Mouse (Mus musculus): ENCODE results near the gene Arl3. TPM values are rescaled to one million over a fixed set of nuclear protein-coding genes. Genes with fewer than 3 reads are reported as not detected.

Gene Arl3
- polyA plus RNA-seq, 1 experiment = 6.8 TPM

GRCm38 (mm10) chr19:46619001-46619400 is 46.0 kb upstream of the Arl3 start:
- Histone ChIP-seq H3K27me3 (ENCODE audit: control insufficient read depth, insufficient read depth, low read length) (no peaks in the 10 kb centered on the region), H3K36me3 (ENCODE audit: control insufficient read depth, insufficient read depth, low read length) (no peaks in the 10 kb centered on the region; the same call in none of the 2 replicates), H3K4me3 (ENCODE audit: extremely low read depth, insufficient read depth, insufficient read length) (no peak overlapping the region), H3K4me1 (ENCODE audit: control insufficient read depth, insufficient read depth, insufficient read length) (peaks cover 16% of the 10 kb centered on the region; the same call in 1 of the 2 replicates), H3K27ac (ENCODE audit: insufficient read depth, low read length) (no peak overlapping the region)
- DNase-seq (ENCODE audit: low read depth in 1 of 2, low spot score in 2 of 2) = no peak
- 81% methylated on average over 19 of the region's 19 CpGs for WGBS
- TF ChIP-seq POLR2A (IDR thresholded peaks at IDR 0.05; ENCODE audit: low read depth, low read length) = no peak
- no peak for TF ChIP-seq CTCF (IDR thresholded peaks at IDR 0.05; ENCODE audit: extremely low read depth, insufficient read depth, insufficient read length, insufficient replicate concordance)

GRCm38 (mm10) chr19:46618322-46618721 is 45.3 kb upstream of the Arl3 start:
- WGBS = 47% methylated on average over 9 of the region's 9 CpGs
- no peaks in the 10 kb centered on the region; the same call in none of the 2 replicates for H3K36me3 ChIP-seq (ENCODE audit: control insufficient read depth, insufficient read depth, low read length)
- no peak overlapping the region for H3K27ac ChIP-seq (ENCODE audit: insufficient read depth, low read length)
- TF ChIP-seq CTCF (IDR thresholded peaks at IDR 0.05; ENCODE audit: extremely low read depth, insufficient read depth, insufficient read length, insufficient replicate concordance) = no peak
- no peak for TF ChIP-seq POLR2A (IDR thresholded peaks at IDR 0.05; ENCODE audit: low read depth, low read length)
- no peaks in the 10 kb centered on the region for H3K27me3 ChIP-seq (ENCODE audit: control insufficient read depth, insufficient read depth, low read length)
- DNase-seq (ENCODE audit: low read depth in 1 of 2, low spot score in 2 of 2) = no peak
- peaks cover 16% of the 10 kb centered on the region; the same call in 1 of the 2 replicates for H3K4me1 ChIP-seq (ENCODE audit: control insufficient read depth, insufficient read depth, insufficient read length)
- H3K4me3 ChIP-seq (ENCODE audit: extremely low read depth, insufficient read depth, insufficient read length) = no peak overlapping the region

- Histone ChIP-seq H3K27me3 (ENCODE audit: control insufficient read depth, insufficient read depth, low read length) (no peaks in the 10 kb centered on the region), H3K36me3 (ENCODE audit: control insufficient read depth, insufficient read depth, low read length) (no peaks in the 10 kb centered on the region; the same call in none of the 2 replicates), H3K4me1 (ENCODE audit: control insufficient read depth, insufficient read depth, insufficient read length) (peaks cover 16% of the 10 kb centered on the region; the same call in 1 of the 2 replicates), H3K27ac (ENCODE audit: insufficient read depth, low read length) (no peak overlapping the region), H3K4me3 (ENCODE audit: extremely low read depth, insufficient read depth, insufficient read length) (no peak overlapping the region)
- TF ChIP-seq POLR2A (IDR thresholded peaks at IDR 0.05; ENCODE audit: low read depth, low read length) (no peak), CTCF (IDR thresholded peaks at IDR 0.05; ENCODE audit: extremely low read depth, insufficient read depth, insufficient read length, insufficient replicate concordance) (no peak)
- DNase-seq (ENCODE audit: low read depth in 1 of 2, low spot score in 2 of 2) = no peak
- 66% methylated on average over 8 of the region's 8 CpGs for WGBS
These were observed 44.4 kb upstream of the Arl3 start for GRCm38 (mm10) chr19:46617361-46617760.

GRCm38 (mm10) chr19:46616378-46616777 is 43.4 kb upstream of the Arl3 start:
- H3K4me3 ChIP-seq (ENCODE audit: extremely low read depth, insufficient read depth, insufficient read length) = no peak overlapping the region
- no peak for TF ChIP-seq CTCF (IDR thresholded peaks at IDR 0.05; ENCODE audit: extremely low read depth, insufficient read depth, insufficient read length, insufficient replicate concordance)
- no peak for TF ChIP-seq POLR2A (IDR thresholded peaks at IDR 0.05; ENCODE audit: low read depth, low read length)
- no peaks in the 10 kb centered on the region; the same call in none of the 2 replicates for H3K36me3 ChIP-seq (ENCODE audit: control insufficient read depth, insufficient read depth, low read length)
- H3K4me1 ChIP-seq (ENCODE audit: control insufficient read depth, insufficient read depth, insufficient read length) = peaks cover 16% of the 10 kb centered on the region; the same call in 1 of the 2 replicates
- 88% methylated on average over 11 of the region's 11 CpGs for WGBS
- no peak for DNase-seq (ENCODE audit: low read depth in 1 of 2, low spot score in 2 of 2)
- no peaks in the 10 kb centered on the region for H3K27me3 ChIP-seq (ENCODE audit: control insufficient read depth, insufficient read depth, low read length)
- H3K27ac ChIP-seq (ENCODE audit: insufficient read depth, low read length) = no peak overlapping the region

- Histone ChIP-seq H3K27me3 (ENCODE audit: control insufficient read depth, insufficient read depth, low read length) (no peaks in the 10 kb centered on the region), H3K36me3 (ENCODE audit: control insufficient read depth, insufficient read depth, low read length) (peaks cover 2% of the 10 kb centered on the region; the same call in 1 of the 2 replicates), H3K4me3 (ENCODE audit: extremely low read depth, insufficient read depth, insufficient read length) (no peak overlapping the region), H3K4me1 (ENCODE audit: control insufficient read depth, insufficient read depth, insufficient read length) (peaks cover 13% of the 10 kb centered on the region; the same call in 1 of the 2 replicates), H3K27ac (ENCODE audit: insufficient read depth, low read length) (no peak overlapping the region)
- TF ChIP-seq CTCF (IDR thresholded peaks at IDR 0.05; ENCODE audit: extremely low read depth, insufficient read depth, insufficient read length, insufficient replicate concordance) = no peak
- TF ChIP-seq POLR2A (IDR thresholded peaks at IDR 0.05; ENCODE audit: low read depth, low read length) = no peak
- no peak for DNase-seq (ENCODE audit: low read depth in 1 of 2, low spot score in 2 of 2)
- WGBS = 96% methylated on average over 7 of the region's 7 CpGs
These were observed 35.2 kb upstream of the Arl3 start for GRCm38 (mm10) chr19:46608158-46608557.

GRCm38 (mm10) chr19:46607424-46607823 is 34.4 kb upstream of the Arl3 start:
- Histone ChIP-seq H3K27ac (ENCODE audit: insufficient read depth, low read length) (no peak overlapping the region), H3K4me3 (ENCODE audit: extremely low read depth, insufficient read depth, insufficient read length) (no peak overlapping the region), H3K4me1 (ENCODE audit: control insufficient read depth, insufficient read depth, insufficient read length) (peaks cover 13% of the 10 kb centered on the region; the same call in 1 of the 2 replicates), H3K36me3 (ENCODE audit: control insufficient read depth, insufficient read depth, low read length) (peaks cover 2% of the 10 kb centered on the region; the same call in 1 of the 2 replicates), H3K27me3 (ENCODE audit: control insufficient read depth, insufficient read depth, low read length) (no peaks in the 10 kb centered on the region)
- peak in 1 of 2 experiments; percentile 25 for DNase-seq (ENCODE audit: low read depth in 1 of 2, low spot score in 2 of 2)
- TF ChIP-seq POLR2A (IDR thresholded peaks at IDR 0.05; ENCODE audit: low read depth, low read length) (no peak), CTCF (IDR thresholded peaks at IDR 0.05; ENCODE audit: extremely low read depth, insufficient read depth, insufficient read length, insufficient replicate concordance) (no peak; the same call in 1 of the 2 replicates)
- WGBS = 32% methylated on average over 7 of the region's 7 CpGs

GRCm38 (mm10) chr19:46606718-46607117 is 33.7 kb upstream of the Arl3 start:
- DNase-seq (ENCODE audit: low read depth in 1 of 2, low spot score in 2 of 2) = no peak

More at GRCm38 (mm10) chr19:46606718-46607117, 33.7 kb upstream of the Arl3 start:
- WGBS = 46% methylated on average over 13 of the region's 13 CpGs
- Histone ChIP-seq H3K4me3 (ENCODE audit: extremely low read depth, insufficient read depth, insufficient read length) (no peak overlapping the region), H3K4me1 (ENCODE audit: control insufficient read depth, insufficient read depth, insufficient read length) (peaks cover 13% of the 10 kb centered on the region; the same call in 1 of the 2 replicates), H3K27ac (ENCODE audit: insufficient read depth, low read length) (no peak overlapping the region), H3K27me3 (ENCODE audit: control insufficient read depth, insufficient read depth, low read length) (no peaks in the 10 kb centered on the region), H3K36me3 (ENCODE audit: control insufficient read depth, insufficient read depth, low read length) (peaks cover 2% of the 10 kb centered on the region; the same call in 1 of the 2 replicates)
- TF ChIP-seq POLR2A (IDR thresholded peaks at IDR 0.05; ENCODE audit: low read depth, low read length) = no peak
- TF ChIP-seq CTCF (IDR thresholded peaks at IDR 0.05; ENCODE audit: extremely low read depth, insufficient read depth, insufficient read length, insufficient replicate concordance) = no peak
